Mouse (Mus musculus): ENCODE data around the gene Exoc3l4. TPM values are rescaled to one million over a fixed set of nuclear protein-coding genes. Genes with fewer than 3 reads are reported as not detected.

The Exoc3l4 gene
- polyA plus RNA-seq, 1 experiment from 2014 or later: 7.3 TPM

DNA sequence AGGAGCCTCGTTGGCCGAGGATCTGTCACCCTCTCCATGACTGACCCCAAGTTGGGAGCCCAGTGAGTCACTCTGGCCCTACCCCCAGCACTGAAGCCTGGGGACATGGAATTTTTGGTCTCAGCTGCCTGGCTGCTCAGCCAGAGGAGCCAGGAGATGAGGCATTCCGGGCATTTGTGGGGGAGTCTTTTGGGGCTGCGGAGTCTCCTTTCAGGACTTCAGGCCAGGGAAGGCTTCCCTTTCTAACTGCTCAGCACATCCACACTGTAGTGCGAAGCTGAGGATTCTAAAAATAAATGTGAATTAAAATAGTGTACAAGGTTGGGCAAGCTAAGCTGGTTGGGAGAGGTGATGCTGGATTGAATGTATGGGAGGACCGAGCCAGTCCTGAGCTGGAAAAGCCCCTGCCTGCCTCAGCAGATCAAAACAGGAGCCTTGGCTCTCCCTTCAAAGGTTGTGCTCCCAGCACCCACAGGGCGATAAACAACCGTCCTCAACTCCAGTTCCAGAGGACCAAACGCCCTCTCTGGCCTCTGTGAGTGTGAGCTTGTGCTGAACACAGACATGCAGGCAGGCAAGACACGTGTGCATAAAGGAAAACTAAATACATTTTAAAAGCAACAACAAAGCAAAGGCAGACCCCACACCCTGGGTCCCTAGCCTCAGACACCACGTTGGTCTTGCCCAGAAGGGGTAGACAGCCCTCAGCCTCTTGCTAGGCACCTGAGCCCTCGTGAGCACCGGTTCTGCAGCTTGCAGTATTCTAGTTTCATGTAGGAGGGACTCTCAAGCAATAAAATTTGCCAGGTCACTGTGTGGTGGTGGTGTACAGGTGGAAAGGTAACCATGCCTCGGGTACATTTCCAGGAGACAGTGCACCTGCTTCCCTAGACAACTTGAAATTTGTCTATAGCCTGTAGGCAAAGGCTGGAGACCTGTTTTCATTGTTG is 14.3 kb downstream of the Exoc3l4 start:
- H3K9me3 ChIP-seq (replicated peaks; ENCODE audit: control insufficient read depth, low read length): no peaks in the 10 kb centered on the region
- H3K4me3 ChIP-seq (ENCODE audit: low read depth, low read length): no peak overlapping the region
- H3K27me3 ChIP-seq (ENCODE audit: control insufficient read depth, insufficient read depth, low read length): peaks cover 27% of the 10 kb centered on the region
- 24% methylated on average over 14 of the region's 14 CpGs for WGBS
- peaks cover 7% of the 10 kb centered on the region for H3K4me1 ChIP-seq (ENCODE audit: control insufficient read depth, insufficient read depth, low read length)
- H3K4me2 ChIP-seq (ENCODE audit: low read depth, low read length): no peak overlapping the region
- H3K27ac ChIP-seq (replicated peaks; ENCODE audit: low read depth, low read length): no peak overlapping the region
- no peak overlapping the region; the same call in 1 of the 2 replicates for H3K9ac ChIP-seq (replicated peaks; ENCODE audit: low read length)
- no peaks in the 10 kb centered on the region for H3K36me3 ChIP-seq (replicated peaks; ENCODE audit: control insufficient read depth, insufficient read depth, low read depth, low read length)
- ATAC-seq (replicated peaks; ENCODE audit: insufficient number of reproducible peaks, low FRiP score, low TSS enrichment, low read depth) (no peak), DNase-seq (ENCODE audit: low spot score) (no peak)

DNA sequence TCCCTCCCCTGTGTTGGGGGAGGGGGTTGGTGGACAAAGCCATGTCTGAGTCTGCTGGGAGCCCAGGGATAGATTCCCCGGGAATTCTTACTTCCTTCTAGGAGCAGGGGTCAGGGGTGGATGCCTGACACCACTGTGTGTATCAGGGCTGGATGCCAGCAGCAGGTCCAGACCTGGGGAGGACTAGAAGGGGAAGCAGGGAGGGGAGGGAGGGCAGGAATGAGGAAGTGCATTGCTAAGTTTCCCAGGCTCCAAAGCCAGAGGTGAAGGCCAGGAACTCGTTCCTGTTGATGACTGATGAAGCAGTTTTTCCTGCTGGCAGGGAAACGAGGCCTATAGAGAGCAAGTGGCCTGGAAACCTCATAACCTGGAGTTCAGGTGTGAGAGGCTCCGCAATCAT is 15.3 kb downstream of the Exoc3l4 start:
- ATAC-seq (replicated peaks; ENCODE audit: insufficient number of reproducible peaks, low FRiP score, low TSS enrichment, low read depth): no peak
- Histone ChIP-seq H3K27me3 (ENCODE audit: control insufficient read depth, insufficient read depth, low read length) (peaks cover 27% of the 10 kb centered on the region), H3K9ac (replicated peaks; ENCODE audit: low read length) (no peak overlapping the region), H3K4me3 (ENCODE audit: low read depth, low read length) (no peak overlapping the region), H3K4me1 (ENCODE audit: control insufficient read depth, insufficient read depth, low read length) (peaks cover 7% of the 10 kb centered on the region), H3K9me3 (replicated peaks; ENCODE audit: control insufficient read depth, low read length) (no peaks in the 10 kb centered on the region), H3K4me2 (ENCODE audit: low read depth, low read length) (no peak overlapping the region), H3K36me3 (replicated peaks; ENCODE audit: control insufficient read depth, insufficient read depth, low read depth, low read length) (no peaks in the 10 kb centered on the region), H3K27ac (replicated peaks; ENCODE audit: low read depth, low read length) (no peak overlapping the region)
- no peak for DNase-seq (ENCODE audit: low spot score)
- WGBS: 35% methylated on average over 4 of the region's 4 CpGs

DNA sequence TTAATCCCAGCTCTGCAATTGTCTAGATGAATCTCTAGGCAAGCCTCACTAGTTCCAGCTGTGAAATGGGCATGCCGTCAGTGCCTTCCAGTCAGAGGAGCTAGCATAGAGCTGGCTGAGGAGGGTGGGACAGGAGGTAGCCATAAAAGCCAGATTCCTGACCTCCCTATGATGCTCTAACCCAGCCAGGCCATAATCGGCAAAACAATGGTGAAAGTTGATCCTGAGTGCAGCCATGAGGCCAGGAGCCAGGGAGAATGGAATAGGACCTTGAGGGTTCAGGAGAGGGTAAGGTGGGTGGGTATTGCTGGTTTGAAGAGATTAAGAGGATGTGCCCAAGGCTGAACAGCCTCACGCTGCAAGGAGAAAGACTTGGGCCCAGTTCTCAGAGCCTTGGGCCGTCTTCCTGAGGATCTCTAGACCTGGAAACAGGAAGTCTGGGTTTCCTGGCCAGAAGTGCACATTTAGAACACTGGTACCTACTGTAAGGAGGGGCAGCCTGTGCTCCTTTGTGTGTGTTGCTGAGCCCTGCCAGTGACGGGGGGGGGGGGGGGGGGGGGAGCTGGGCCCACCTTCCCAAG is 16.0 kb downstream of the Exoc3l4 start:
- ATAC-seq (replicated peaks; ENCODE audit: insufficient number of reproducible peaks, low FRiP score, low TSS enrichment, low read depth): no peak
- Histone ChIP-seq H3K27ac (replicated peaks; ENCODE audit: low read depth, low read length) (no peak overlapping the region), H3K4me3 (ENCODE audit: low read depth, low read length) (no peak overlapping the region)

DNA sequence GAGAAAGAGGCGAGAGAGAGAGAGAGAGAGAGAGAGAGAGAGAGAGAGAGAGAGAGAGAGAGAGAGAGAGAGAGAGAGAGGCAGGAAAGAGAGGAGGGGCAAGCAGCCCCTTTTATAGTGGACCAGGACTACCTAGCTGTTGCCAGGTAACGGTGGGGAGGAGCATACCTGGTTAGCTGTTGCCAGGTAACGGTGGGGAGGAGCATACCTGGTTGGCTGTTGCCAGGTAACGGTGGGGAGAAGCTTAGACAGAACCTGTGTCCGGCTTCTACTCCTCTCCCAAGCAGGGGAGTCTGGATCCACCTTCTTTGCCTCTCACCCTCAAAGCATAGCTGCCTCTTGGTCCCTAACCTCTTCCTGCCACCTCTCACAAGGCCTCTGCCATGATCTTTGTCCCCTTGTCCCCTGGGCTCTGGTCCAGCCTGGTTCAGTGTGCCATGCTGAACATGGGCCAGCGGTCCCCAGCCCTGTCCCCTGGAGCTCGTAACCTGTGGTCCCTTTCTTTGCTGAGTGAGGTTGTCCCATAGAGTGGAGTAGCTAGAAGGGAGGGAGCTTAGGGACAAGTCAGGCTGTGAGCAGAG is 17.4 kb downstream of the Exoc3l4 start:
- no peak overlapping the region for H3K27ac ChIP-seq (replicated peaks; ENCODE audit: low read depth, low read length)
- H3K4me1 ChIP-seq (ENCODE audit: control insufficient read depth, insufficient read depth, low read length): peaks cover 3% of the 10 kb centered on the region
- peaks cover 12% of the 10 kb centered on the region for H3K27me3 ChIP-seq (ENCODE audit: control insufficient read depth, insufficient read depth, low read length)
- WGBS: 25% methylated on average over 6 of the region's 7 CpGs
- H3K9ac ChIP-seq (replicated peaks; ENCODE audit: low read length): no peak overlapping the region
- ATAC-seq (replicated peaks; ENCODE audit: insufficient number of reproducible peaks, low FRiP score, low TSS enrichment, low read depth) (no peak), DNase-seq (ENCODE audit: low spot score) (no peak)
- no peaks in the 10 kb centered on the region for H3K9me3 ChIP-seq (replicated peaks; ENCODE audit: control insufficient read depth, low read length)
- no peak overlapping the region for H3K4me2 ChIP-seq (ENCODE audit: low read depth, low read length)
- no peaks in the 10 kb centered on the region for H3K36me3 ChIP-seq (replicated peaks; ENCODE audit: control insufficient read depth, insufficient read depth, low read depth, low read length)
- H3K4me3 ChIP-seq (ENCODE audit: low read depth, low read length): no peak overlapping the region

More for the DNA sequence above, 16.0 kb downstream of the Exoc3l4 start:
- Histone ChIP-seq H3K27me3 (ENCODE audit: control insufficient read depth, insufficient read depth, low read length) (peaks cover 21% of the 10 kb centered on the region), H3K9me3 (replicated peaks; ENCODE audit: control insufficient read depth, low read length) (no peaks in the 10 kb centered on the region), H3K36me3 (replicated peaks; ENCODE audit: control insufficient read depth, insufficient read depth, low read depth, low read length) (no peaks in the 10 kb centered on the region), H3K9ac (replicated peaks; ENCODE audit: low read length) (no peak overlapping the region), H3K4me1 (ENCODE audit: control insufficient read depth, insufficient read depth, low read length) (peaks cover 7% of the 10 kb centered on the region), H3K4me2 (ENCODE audit: low read depth, low read length) (no peak overlapping the region)
- DNase-seq (ENCODE audit: low spot score): no peak
- WGBS: 49% methylated on average over 4 of the region's 5 CpGs

DNA sequence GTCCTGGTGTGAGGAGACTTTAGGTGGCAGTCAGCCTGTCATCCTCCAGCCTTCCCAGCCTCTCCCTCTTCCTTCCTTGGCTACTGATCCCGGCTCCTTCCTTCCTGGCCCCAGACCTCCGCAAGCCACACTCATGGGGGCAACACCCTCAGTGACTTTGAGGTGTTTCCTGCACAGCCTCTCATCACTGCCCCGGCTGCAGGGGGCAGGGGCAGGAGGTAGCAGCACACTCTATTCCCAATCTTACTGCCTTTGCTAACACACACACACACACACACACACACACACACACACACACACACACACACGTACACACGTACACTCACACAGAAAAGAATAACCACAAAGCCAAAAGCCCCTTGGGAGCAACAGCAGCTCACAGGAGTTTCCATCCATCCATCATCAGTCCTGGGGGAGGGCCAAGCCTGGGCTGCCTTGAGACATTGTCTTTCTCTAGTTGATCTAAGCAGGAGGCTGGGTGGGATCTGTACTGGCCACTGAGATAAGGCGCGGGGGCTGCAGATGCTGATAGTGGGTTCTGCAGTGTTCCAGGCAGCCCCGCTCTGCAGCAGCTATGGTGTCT is 18.0 kb downstream of the Exoc3l4 start:
- H3K36me3 ChIP-seq (replicated peaks; ENCODE audit: control insufficient read depth, insufficient read depth, low read depth, low read length): no peaks in the 10 kb centered on the region
- peaks cover 12% of the 10 kb centered on the region for H3K27me3 ChIP-seq (ENCODE audit: control insufficient read depth, insufficient read depth, low read length)
- ATAC-seq (replicated peaks; ENCODE audit: insufficient number of reproducible peaks, low FRiP score, low TSS enrichment, low read depth) (no peak), DNase-seq (ENCODE audit: low spot score) (no peak)
- no peaks in the 10 kb centered on the region for H3K9me3 ChIP-seq (replicated peaks; ENCODE audit: control insufficient read depth, low read length)
- H3K4me2 ChIP-seq (ENCODE audit: low read depth, low read length): no peak overlapping the region
- H3K9ac ChIP-seq (replicated peaks; ENCODE audit: low read length): no peak overlapping the region
- H3K4me3 ChIP-seq (ENCODE audit: low read depth, low read length): no peak overlapping the region
- no peak overlapping the region for H3K27ac ChIP-seq (replicated peaks; ENCODE audit: low read depth, low read length)
- peaks cover 3% of the 10 kb centered on the region for H3K4me1 ChIP-seq (ENCODE audit: control insufficient read depth, insufficient read depth, low read length)
- 49% methylated on average over 8 of the region's 8 CpGs for WGBS

DNA sequence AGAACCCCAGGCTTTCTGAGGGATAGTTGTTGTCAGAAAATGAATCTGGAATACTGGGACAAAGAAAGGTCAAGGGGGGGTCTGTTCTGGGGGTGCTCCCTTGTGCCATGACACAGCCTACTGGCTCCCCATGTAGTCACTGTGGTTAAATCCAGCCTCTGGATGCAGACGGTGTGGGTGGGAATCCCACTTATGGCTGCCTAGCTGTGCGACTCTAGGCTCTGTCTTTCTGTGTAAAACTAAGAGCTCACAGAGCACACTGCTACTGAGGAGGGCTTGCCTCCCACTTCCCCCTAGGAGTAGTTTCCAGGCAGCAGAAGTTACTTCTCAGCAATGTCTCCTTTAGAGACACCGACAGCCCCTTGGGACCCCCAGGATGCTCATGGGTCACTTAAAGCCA is 19.4 kb downstream of the Exoc3l4 start:
- ATAC-seq (replicated peaks; ENCODE audit: insufficient number of reproducible peaks, low FRiP score, low TSS enrichment, low read depth): no peak
- Histone ChIP-seq H3K27me3 (ENCODE audit: control insufficient read depth, insufficient read depth, low read length) (peaks cover 5% of the 10 kb centered on the region), H3K9me3 (replicated peaks; ENCODE audit: control insufficient read depth, low read length) (no peaks in the 10 kb centered on the region)

DNA sequence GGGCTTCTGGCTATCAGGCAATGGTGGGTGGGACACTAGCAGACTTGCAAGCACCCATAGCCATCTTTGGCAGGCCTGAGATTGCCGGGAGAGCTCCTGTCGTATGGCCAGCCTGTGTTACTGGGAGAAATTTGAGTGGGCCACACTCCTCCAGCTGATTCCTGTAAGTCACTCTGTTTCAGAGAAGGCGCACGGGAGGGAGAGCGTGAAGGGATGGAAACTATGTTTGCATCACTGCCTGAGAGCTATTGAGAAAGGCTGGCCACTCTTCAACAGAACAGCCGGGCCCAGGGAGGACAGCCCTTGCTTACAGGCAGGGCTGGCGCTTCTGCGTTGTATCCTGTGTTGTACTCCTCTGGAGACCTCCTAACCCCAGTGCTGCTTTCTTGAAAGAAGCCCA is 19.8 kb downstream of the Exoc3l4 start:
- 76% methylated on average over 8 of the region's 8 CpGs for WGBS
- H3K4me1 ChIP-seq (ENCODE audit: control insufficient read depth, insufficient read depth, low read length): no peaks in the 10 kb centered on the region; the same call in 1 of the 2 replicates
- no peaks in the 10 kb centered on the region for H3K9me3 ChIP-seq (replicated peaks; ENCODE audit: control insufficient read depth, low read length)
- DNase-seq (ENCODE audit: low spot score) (no peak), ATAC-seq (replicated peaks; ENCODE audit: insufficient number of reproducible peaks, low FRiP score, low TSS enrichment, low read depth) (no peak)
- H3K27me3 ChIP-seq (ENCODE audit: control insufficient read depth, insufficient read depth, low read length): peaks cover 5% of the 10 kb centered on the region
- no peaks in the 10 kb centered on the region for H3K36me3 ChIP-seq (replicated peaks; ENCODE audit: control insufficient read depth, insufficient read depth, low read depth, low read length)
- H3K9ac ChIP-seq (replicated peaks; ENCODE audit: low read length): no peak overlapping the region
- no peak overlapping the region for H3K4me2 ChIP-seq (ENCODE audit: low read depth, low read length)
- H3K27ac ChIP-seq (replicated peaks; ENCODE audit: low read depth, low read length): no peak overlapping the region
- no peak overlapping the region for H3K4me3 ChIP-seq (ENCODE audit: low read depth, low read length)

More for the DNA sequence above, 19.4 kb downstream of the Exoc3l4 start:
- Histone ChIP-seq H3K27ac (replicated peaks; ENCODE audit: low read depth, low read length) (no peak overlapping the region), H3K36me3 (replicated peaks; ENCODE audit: control insufficient read depth, insufficient read depth, low read depth, low read length) (no peaks in the 10 kb centered on the region), H3K9ac (replicated peaks; ENCODE audit: low read length) (no peak overlapping the region), H3K4me1 (ENCODE audit: control insufficient read depth, insufficient read depth, low read length) (no peaks in the 10 kb centered on the region; the same call in 1 of the 2 replicates), H3K4me2 (ENCODE audit: low read depth, low read length) (no peak overlapping the region), H3K4me3 (ENCODE audit: low read depth, low read length) (no peak overlapping the region)
- 81% methylated on average over 3 of the region's 3 CpGs for WGBS
- no peak for DNase-seq (ENCODE audit: low spot score)
